Mouse (Mus musculus) forebrain, embryonic 14.5 days (tissue): ENCODE data around the gene Slc25a41. TPM values are rescaled to one million over a fixed set of nuclear protein-coding genes. Genes with fewer than 3 reads are reported as not detected.

Experiments
- ATAC-seq: fragments of 200-750 bp; cut with Nextera tagmentation; 2 replicates; pipeline ENCODE4 v1.8.0; 2017; ENCODE audit warnings: mild to moderate bottlenecking, moderate library complexity
- DNase-seq: peaks from one replicate; pipeline ENCODE4 v3.0.0-alpha.2; 2015; ENCODE audit warnings: low spot score
- H3K27ac ChIP-seq: fragments of 300-500 bp; sonication (generic); 2 replicates; pipeline ENCODE4 v1.5.1; 2014; ENCODE audit warnings: low read depth, mild to moderate bottlenecking, control low read depth, low read length, moderate library complexity
- H3K27me3 ChIP-seq: fragments of 300-500 bp; sonication (generic); replicated peaks from 2 replicates; pipeline ENCODE4 v1.6.1; 2014; ENCODE audit warnings: low read length, control low read depth, mixed read lengths; ENCODE audit not compliant: control insufficient read depth, insufficient read depth
- H3K36me3 ChIP-seq: fragments of 300-500 bp; sonication (generic); 2 replicates; pipeline ENCODE4 v1.6.1; 2014; ENCODE audit warnings: low read length, control low read depth; ENCODE audit not compliant: control insufficient read depth, insufficient read depth
- H3K4me1 ChIP-seq: fragments of 300-500 bp; sonication (generic); 2 replicates; pipeline ENCODE4 v1.6.1; 2014; ENCODE audit warnings: antibody characterized with exemption, low read length, control low read depth; ENCODE audit not compliant: control insufficient read depth, insufficient read depth
- H3K4me2 ChIP-seq: fragments of 300-500 bp; sonication (generic); 2 replicates; pipeline ENCODE4 v1.6.1; 2014; ENCODE audit warnings: mild to moderate bottlenecking, control low read depth, low read length
- H3K4me3 ChIP-seq: fragments of 300-500 bp; sonication (generic); 2 replicates; pipeline ENCODE4 v1.5.1; 2014; ENCODE audit warnings: low read depth, low read length, control low read depth
- H3K9ac ChIP-seq: fragments of 300-500 bp; sonication (generic); 2 replicates; pipeline ENCODE4 v1.6.1; 2014; ENCODE audit warnings: mild to moderate bottlenecking, low read length, control low read depth, moderate library complexity
- H3K9me3 ChIP-seq: fragments of 300-500 bp; sonication (generic); replicated peaks from 2 replicates; pipeline ENCODE4 v1.6.1; 2016; ENCODE audit warnings: low read length, control low read depth, mixed read lengths; ENCODE audit not compliant: control insufficient read depth
- WGBS: fragments of 180-500 bp; shearing (Covaris S2); extraction: QIAGEN DNeasy Blood & Tissue Kit; methylation state at CpG from one replicate; pipeline ENCODE4 v1.1.7; 2014; 5-methylcytosine and 5-hydroxymethylcytosine counted together
- polyA plus RNA-seq: library from polyadenylated mRNA; unstranded; fragments of >200 nt; fragmentation: Nextera tagmentation; extraction: Ambion mirVana; gene quantifications from 2 replicates; pipeline ENCODE4 v1.2.1, GENCODE M21; 2014

The Slc25a41 gene
- polyA plus RNA-seq, 1 experiment from 2014 or later: not detected

GRCm38 (mm10) chr17:57070699-57071098 is 29.2 kb upstream of the Slc25a41 start:
- H3K4me3 ChIP-seq: peak overlapping the region; percentile 10
- 4% methylated on average over 11 of the region's 11 CpGs for WGBS

GRCm38 (mm10) chr17:57070272-57070671 is 28.8 kb upstream of the Slc25a41 start:
- no peak overlapping the region for H3K27ac ChIP-seq
- no peaks in the 10 kb centered on the region for H3K4me1 ChIP-seq
- ATAC-seq (no peak), DNase-seq (no peak)
- H3K36me3 ChIP-seq: no peaks in the 10 kb centered on the region
- 13% methylated on average over 9 of the region's 9 CpGs for WGBS
- H3K4me2 ChIP-seq: peak overlapping the region; percentile 40
- peak overlapping the region; percentile 30; the same call in 1 of the 2 replicates for H3K9ac ChIP-seq
- H3K4me3 ChIP-seq: peak overlapping the region; percentile 10
- no peaks in the 10 kb centered on the region for H3K9me3 ChIP-seq
- no peaks in the 10 kb centered on the region for H3K27me3 ChIP-seq

More at GRCm38 (mm10) chr17:57070699-57071098, 29.2 kb upstream of the Slc25a41 start:
- no peaks in the 10 kb centered on the region for H3K9me3 ChIP-seq
- peak; percentile 72 for DNase-seq
- ATAC-seq: peak; percentile 64
- no peaks in the 10 kb centered on the region for H3K4me1 ChIP-seq
- no peaks in the 10 kb centered on the region for H3K27me3 ChIP-seq
- no peak overlapping the region for H3K9ac ChIP-seq
- no peaks in the 10 kb centered on the region for H3K36me3 ChIP-seq
- H3K27ac ChIP-seq: no peak overlapping the region
- peak overlapping the region; percentile 40 for H3K4me2 ChIP-seq

- H3K27me3 ChIP-seq: peaks cover 15% of the 10 kb centered on the region
- H3K4me1 ChIP-seq: peaks cover 2% of the 10 kb centered on the region; the same call in 1 of the 2 replicates
- H3K4me2 ChIP-seq: no peak overlapping the region
- WGBS: 60% methylated on average over 5 of the region's 5 CpGs
- H3K9me3 ChIP-seq: no peaks in the 10 kb centered on the region
- no peak overlapping the region for H3K27ac ChIP-seq
- DNase-seq: no peak
- no peak overlapping the region for H3K9ac ChIP-seq
- no peaks in the 10 kb centered on the region for H3K36me3 ChIP-seq
- no peak overlapping the region for H3K4me3 ChIP-seq
- ATAC-seq: no peak
These were observed 25.5 kb upstream of the Slc25a41 start for GRCm38 (mm10) chr17:57066908-57067307.

GRCm38 (mm10) chr17:57063031-57063430 is 21.6 kb upstream of the Slc25a41 start:
- no peaks in the 10 kb centered on the region for H3K9me3 ChIP-seq
- 11% methylated on average over 8 of the region's 8 CpGs for WGBS
- H3K27me3 ChIP-seq: peaks cover 25% of the 10 kb centered on the region
- ATAC-seq (no peak), DNase-seq (no peak)
- peaks cover 15% of the 10 kb centered on the region for H3K4me1 ChIP-seq
- no peak overlapping the region for H3K27ac ChIP-seq
- H3K36me3 ChIP-seq: no peaks in the 10 kb centered on the region
- H3K9ac ChIP-seq: no peak overlapping the region
- no peak overlapping the region for H3K4me3 ChIP-seq
- no peak overlapping the region for H3K4me2 ChIP-seq

- no peaks in the 10 kb centered on the region for H3K36me3 ChIP-seq
- no peaks in the 10 kb centered on the region for H3K9me3 ChIP-seq
- ATAC-seq (no peak), DNase-seq (no peak)
- WGBS: under 1% methylated on average over 17 of the region's 22 CpGs
- H3K4me3 ChIP-seq: peak overlapping the region; percentile 16; the same call in 1 of the 2 replicates
- no peak overlapping the region for H3K27ac ChIP-seq
- H3K9ac ChIP-seq: no peak overlapping the region
- peaks cover 25% of the 10 kb centered on the region for H3K27me3 ChIP-seq
- peak overlapping the region; percentile 41 for H3K4me2 ChIP-seq
- H3K4me1 ChIP-seq: peaks cover 15% of the 10 kb centered on the region
These were observed 21.1 kb upstream of the Slc25a41 start for GRCm38 (mm10) chr17:57062548-57062947.

- Histone ChIP-seq H3K9me3 (no peaks in the 10 kb centered on the region), H3K4me3 (peak overlapping the region; percentile 16), H3K27ac (no peak overlapping the region), H3K27me3 (peaks cover 25% of the 10 kb centered on the region), H3K4me2 (peak overlapping the region; percentile 41), H3K4me1 (peaks cover 15% of the 10 kb centered on the region), H3K36me3 (no peaks in the 10 kb centered on the region), H3K9ac (no peak overlapping the region)
- WGBS: 2% methylated on average over 39 of the region's 39 CpGs
- ATAC-seq: no peak
- no peak for DNase-seq
These were observed 20.6 kb upstream of the Slc25a41 start for GRCm38 (mm10) chr17:57062011-57062521.

- peak overlapping the region; percentile 67 for H3K4me2 ChIP-seq
- peaks cover 25% of the 10 kb centered on the region for H3K27me3 ChIP-seq
- H3K27ac ChIP-seq: no peak overlapping the region
- H3K9me3 ChIP-seq: no peaks in the 10 kb centered on the region
- 46% methylated on average over 10 of the region's 10 CpGs for WGBS
- peak overlapping the region; percentile 80 for H3K4me3 ChIP-seq
- DNase-seq (no peak), ATAC-seq (no peak; the same call in 1 of the 2 replicates)
- no peak overlapping the region for H3K9ac ChIP-seq
- H3K36me3 ChIP-seq: peaks cover 3% of the 10 kb centered on the region; the same call in 1 of the 2 replicates
- H3K4me1 ChIP-seq: peaks cover 15% of the 10 kb centered on the region
These were observed 19.6 kb upstream of the Slc25a41 start for GRCm38 (mm10) chr17:57061069-57061468.

- WGBS: under 1% methylated on average over 44 of the region's 44 CpGs
- peak; percentile 90 for ATAC-seq
These were observed 18.9 kb upstream of the Slc25a41 start for GRCm38 (mm10) chr17:57060231-57060801.

GRCm38 (mm10) chr17:57059486-57059977 is 18.1 kb upstream of the Slc25a41 start, which contains the start of gene Slc25a23:
Slc25a23 (minus strand) TSS chr17:57059863.
- Histone ChIP-seq H3K36me3 (peaks cover 19% of the 10 kb centered on the region), H3K27ac (peak within 1 kb of the TSS; percentile 79), H3K4me2 (peak within 1 kb of the TSS; percentile 67), H3K4me3 (peak within 1 kb of the TSS; percentile 80), H3K4me1 (peaks cover 15% of the 10 kb centered on the region), H3K27me3 (peaks cover 25% of the 10 kb centered on the region), H3K9ac (peak within 1 kb of the TSS; percentile 81), H3K9me3 (no peaks in the 10 kb centered on the region)
- ATAC-seq (peak; percentile 81), DNase-seq (peak; percentile 92)
- under 1% methylated on average over 22 of the region's 45 CpGs for WGBS

More at GRCm38 (mm10) chr17:57060231-57060801, 18.9 kb upstream of the Slc25a41 start:
- Histone ChIP-seq H3K27ac (peak overlapping the region; percentile 79), H3K36me3 (peaks cover 11% of the 10 kb centered on the region), H3K4me2 (peak overlapping the region; percentile 67), H3K9me3 (no peaks in the 10 kb centered on the region), H3K9ac (peak overlapping the region; percentile 81; the same call in 1 of the 2 replicates), H3K4me1 (peaks cover 15% of the 10 kb centered on the region), H3K4me3 (peak overlapping the region; percentile 80), H3K27me3 (peaks cover 25% of the 10 kb centered on the region)
- DNase-seq: peak; percentile 98
